Mouse (Mus musculus): Measurements from ENCODE around the gene Sbds.

Sbds gene

DNA sequence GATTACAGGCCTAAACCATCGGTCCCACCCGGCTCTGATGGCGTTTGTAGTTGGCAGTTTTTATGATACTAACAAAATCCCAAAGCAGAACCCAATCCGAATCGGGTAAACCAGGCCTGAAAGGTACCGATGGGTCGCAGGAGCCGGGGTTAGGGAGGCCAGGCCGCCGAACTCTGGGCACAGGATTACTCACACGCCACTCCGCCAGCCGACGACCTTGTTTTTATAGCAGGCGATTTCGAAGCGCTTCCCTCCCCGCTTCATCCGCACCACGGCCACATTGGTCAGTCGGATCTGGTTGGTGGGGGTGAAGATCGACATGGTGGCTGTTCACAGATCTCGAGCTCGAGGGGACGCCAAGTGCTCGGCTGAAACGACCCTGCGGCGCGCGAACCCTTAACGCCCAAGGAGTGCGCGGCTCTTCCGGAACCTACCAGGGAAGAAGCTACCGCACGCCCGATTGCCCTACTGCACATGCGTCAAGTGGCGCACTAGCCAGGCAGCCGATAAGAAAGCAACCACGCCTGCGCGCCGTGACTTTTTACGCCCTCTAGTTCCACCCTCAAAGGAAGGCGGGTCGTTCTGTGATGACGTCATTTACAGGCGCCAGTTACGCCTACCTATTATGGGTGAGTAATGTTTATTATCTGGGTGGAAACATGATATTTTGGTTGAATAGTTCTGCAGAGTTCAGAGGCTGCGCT, at the start of gene Sbds, which contains the start of gene Tyw1:
TSS of gene Sbds (minus strand) at position 514 of the 704 bp plus-strand sequence.
TSS of gene Tyw1 (plus strand) at position 603 of the 704 bp plus-strand sequence.
- in situ Hi-C loops (cut with MboI; ENCODE audit: low pct_unique_long_range_greater_than_20kb in 1 of 2, low sequenced_read_pairs in 2 of 2, unreplicated experiment in 1 of 2), result no loop called here

DNA sequence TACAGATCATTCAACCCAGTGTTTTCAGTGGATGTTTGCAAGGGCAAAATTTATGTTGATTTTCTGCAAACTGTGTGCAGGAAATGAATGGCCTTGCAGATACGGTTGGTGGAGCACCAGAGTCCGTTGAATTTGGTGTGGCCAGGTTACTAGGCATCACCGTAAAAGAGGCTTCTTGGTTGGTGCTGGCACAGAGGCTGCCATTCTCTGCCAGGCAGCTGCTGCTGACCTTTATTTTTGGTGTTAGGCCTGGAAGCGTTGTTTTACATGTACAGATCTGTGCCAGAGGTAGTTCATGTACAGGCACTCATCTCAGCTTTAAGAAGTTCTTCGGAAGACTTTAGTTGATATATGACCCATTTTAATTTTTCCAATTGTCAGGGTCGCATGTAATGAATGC, 48.3 kb upstream of the Sbds start:
- in situ Hi-C loops (cut with MboI; ENCODE audit: low pct_unique_long_range_greater_than_20kb in 1 of 2, low sequenced_read_pairs in 2 of 2, unreplicated experiment in 1 of 2), result no loop called here

DNA sequence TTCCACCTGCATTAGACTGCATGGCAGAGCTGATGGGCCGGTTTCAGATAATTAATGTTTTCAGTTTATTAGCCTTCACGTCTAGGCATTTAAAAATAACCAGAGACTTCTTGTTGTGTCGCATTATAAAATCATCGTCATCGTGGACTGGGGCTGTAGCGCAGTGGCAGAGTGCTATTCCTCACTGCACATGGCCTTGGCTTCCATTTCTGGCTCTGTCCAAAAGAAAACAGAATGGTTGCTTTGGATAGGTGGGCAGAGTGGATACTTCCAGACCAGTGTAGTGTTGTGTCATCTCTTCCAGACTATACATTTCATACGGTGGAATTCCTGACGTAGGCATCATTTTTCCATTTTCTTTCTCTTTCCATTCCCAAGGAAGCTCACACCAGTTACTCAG, 44.2 kb upstream of the Sbds start:
- in situ Hi-C loops (cut with MboI; ENCODE audit: low pct_unique_long_range_greater_than_20kb in 1 of 2, low sequenced_read_pairs in 2 of 2, unreplicated experiment in 1 of 2), result no loop called here

DNA sequence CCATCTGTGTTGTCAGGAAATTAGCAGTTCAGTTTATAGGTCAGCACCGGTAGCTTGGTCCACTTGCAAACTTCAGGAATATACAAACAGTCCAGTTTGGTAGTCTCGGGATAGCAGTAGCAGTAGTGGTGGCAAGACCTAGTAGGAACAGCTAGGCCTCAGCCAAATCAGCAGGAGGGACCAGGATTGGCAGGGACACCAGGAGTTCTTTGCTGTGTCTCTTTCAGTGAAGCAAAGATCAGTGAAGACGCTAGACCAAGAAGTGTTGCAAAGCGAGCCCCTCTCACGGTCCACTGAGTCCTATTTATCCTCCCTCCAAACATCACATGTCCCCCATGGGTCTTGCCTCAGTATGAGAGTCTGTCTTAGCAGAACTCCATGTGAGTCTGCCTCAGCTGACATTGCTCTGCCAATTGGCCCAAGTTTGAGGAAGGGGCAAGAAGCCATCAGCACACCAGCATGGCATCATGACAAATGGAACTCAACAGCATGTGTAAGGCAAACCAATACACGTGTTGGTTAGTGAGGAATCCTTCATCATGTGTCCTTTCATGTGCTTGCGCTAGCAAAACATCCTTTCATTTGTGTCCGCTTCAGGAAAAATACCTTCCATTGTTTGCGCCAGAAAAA, 43.6 kb upstream of the Sbds start:
- in situ Hi-C loops (cut with MboI; ENCODE audit: low pct_unique_long_range_greater_than_20kb in 1 of 2, low sequenced_read_pairs in 2 of 2, unreplicated experiment in 1 of 2), result no loop called here

DNA sequence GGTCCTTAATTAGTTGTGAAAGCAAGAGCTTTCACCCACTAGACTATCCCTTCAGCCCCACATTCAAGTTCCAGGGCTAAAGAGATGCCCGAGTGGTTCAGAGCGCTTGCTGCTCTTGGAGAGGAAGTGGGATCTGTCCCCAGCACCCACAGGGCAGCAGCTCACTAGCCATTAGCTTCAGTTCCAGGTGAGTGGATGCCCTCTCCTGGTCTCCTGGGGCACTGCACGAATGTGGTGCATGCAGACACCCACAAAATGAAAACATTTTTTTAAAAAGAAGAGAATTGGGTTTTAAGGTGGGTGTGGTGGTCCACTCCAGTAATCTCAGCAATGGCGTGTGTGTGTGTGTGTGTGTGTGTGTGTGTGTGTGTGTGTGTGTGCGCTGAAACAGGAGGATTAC, 40.7 kb upstream of the Sbds start:
- in situ Hi-C loops (cut with MboI; ENCODE audit: low pct_unique_long_range_greater_than_20kb in 1 of 2, low sequenced_read_pairs in 2 of 2, unreplicated experiment in 1 of 2), result no loop called here

DNA sequence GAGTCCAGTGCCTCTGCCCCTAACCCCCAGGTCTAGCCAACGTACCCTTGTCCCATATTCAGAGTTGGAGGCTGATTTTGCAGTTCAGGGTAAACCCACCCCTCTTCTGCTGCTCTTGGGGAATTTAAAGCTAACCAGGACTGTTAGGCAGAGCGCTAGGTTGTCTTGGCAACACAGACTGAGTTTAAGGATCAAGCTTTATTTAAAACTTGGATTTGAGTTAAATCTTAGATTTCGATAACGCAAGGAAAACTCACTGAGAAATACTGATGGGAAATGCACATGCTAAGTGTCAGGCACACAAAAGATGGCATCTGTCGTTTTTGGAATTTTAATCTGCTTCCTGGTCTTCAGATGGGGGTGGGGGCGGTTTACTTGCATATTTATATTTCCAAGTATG, 39.3 kb upstream of the Sbds start:
- in situ Hi-C loops (cut with MboI; ENCODE audit: low pct_unique_long_range_greater_than_20kb in 1 of 2, low sequenced_read_pairs in 2 of 2, unreplicated experiment in 1 of 2), result no loop called here

DNA sequence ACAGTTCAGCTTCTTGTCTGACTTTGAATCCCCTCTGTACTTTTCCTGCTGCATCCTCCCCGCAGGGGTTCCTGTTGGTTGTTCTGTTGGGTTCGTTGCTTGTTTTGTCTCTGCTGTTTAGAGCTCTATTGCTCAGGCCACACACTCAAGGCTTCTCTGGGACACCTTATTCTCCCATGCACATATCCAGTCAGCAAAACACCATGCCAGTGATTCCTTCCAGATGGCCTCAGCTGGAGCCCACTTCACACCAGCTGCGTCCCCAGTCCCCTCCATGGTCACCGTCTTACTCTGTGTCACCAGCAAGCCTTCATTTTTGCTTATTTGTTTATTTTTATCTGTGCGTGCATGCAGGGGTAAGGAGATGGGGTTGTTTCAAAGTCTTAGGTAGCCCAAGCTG, 38.6 kb upstream of the Sbds start:
- in situ Hi-C loops (cut with MboI; ENCODE audit: low pct_unique_long_range_greater_than_20kb in 1 of 2, low sequenced_read_pairs in 2 of 2, unreplicated experiment in 1 of 2), result no loop called here

DNA sequence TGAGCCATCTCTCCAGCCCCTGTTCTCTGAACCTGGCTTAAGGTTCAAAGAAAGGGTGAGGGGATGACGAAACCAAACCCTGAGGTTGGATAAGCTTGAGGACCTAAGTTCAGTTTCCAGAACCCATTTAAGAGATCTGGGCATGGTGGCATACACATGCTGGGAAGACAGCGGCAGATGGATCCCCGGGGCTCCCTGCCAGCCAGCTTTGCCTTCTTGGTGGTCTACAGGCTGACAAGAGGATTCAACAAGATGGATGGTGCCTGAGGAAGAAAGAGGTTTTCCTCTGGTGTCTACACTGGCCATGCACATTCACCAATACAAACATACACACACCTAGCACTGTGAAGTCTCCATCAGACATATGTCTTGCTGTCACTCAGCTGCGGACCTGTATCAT, 37.6 kb upstream of the Sbds start:
- in situ Hi-C loops (cut with MboI; ENCODE audit: low pct_unique_long_range_greater_than_20kb in 1 of 2, low sequenced_read_pairs in 2 of 2, unreplicated experiment in 1 of 2), result no loop called here

DNA sequence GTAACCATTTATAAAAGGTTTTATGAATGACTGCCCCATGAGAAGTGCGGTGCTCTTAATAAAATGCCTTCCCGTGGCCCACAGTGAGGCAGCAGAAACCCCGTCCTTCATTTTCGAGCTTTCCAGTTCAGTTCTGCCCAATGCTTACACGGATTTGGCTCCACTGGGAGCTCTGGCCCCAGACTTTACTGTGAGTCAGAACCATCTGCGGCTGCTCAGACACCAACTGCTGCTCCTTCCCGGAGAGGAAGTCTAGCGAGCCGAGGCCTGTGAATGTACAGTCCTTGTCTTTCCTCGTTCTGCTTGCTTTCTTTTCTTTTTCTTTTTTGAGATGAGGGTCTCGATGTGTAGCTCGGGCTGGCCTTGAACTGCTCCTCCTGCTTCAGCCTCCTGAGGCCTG, 35.4 kb upstream of the Sbds start:
- in situ Hi-C loops (cut with MboI; ENCODE audit: low pct_unique_long_range_greater_than_20kb in 1 of 2, low sequenced_read_pairs in 2 of 2, unreplicated experiment in 1 of 2), result no loop called here

DNA sequence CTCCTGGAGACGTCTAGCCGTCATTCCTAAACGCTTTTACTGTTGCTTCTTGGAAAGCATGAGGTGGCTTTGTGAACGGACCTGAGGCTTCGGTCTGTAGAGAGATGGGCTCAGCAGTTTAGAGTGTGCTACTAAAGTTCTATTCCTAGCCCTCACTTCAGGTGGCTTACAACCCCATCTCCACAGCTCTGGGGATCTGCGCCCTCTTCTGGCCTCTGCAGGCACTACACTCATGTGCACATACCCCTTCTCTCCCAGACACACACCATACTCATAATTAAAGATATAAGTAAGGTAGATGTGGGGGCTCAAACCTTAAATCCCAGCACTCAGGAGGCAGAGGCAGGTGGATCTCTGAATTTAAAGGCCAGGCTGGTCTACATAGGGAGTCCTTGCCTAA, 34.9 kb upstream of the Sbds start:
- in situ Hi-C loops (cut with MboI; ENCODE audit: low pct_unique_long_range_greater_than_20kb in 1 of 2, low sequenced_read_pairs in 2 of 2, unreplicated experiment in 1 of 2), result no loop called here

DNA sequence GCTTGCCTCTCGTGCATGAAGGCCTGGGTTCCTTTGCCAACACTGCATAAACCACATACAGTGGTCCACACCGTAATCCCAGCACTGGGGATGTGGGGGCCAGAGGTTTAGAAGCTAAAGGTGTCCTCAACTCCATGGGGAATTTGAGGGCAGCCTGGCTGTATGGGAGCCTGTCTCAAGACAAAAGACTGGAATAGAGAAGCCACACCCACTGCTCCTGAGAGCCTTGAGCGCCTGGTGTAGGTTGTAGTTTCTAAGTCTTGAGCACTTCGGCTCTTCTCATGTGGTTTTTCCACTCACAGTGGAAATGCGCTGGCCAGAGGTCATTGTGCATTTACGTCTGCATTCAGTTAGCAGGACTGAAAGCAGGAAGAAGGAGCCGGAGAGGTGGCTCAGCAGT, 32.8 kb upstream of the Sbds start:
- in situ Hi-C loops (cut with MboI; ENCODE audit: low pct_unique_long_range_greater_than_20kb in 1 of 2, low sequenced_read_pairs in 2 of 2, unreplicated experiment in 1 of 2), result no loop called here

DNA sequence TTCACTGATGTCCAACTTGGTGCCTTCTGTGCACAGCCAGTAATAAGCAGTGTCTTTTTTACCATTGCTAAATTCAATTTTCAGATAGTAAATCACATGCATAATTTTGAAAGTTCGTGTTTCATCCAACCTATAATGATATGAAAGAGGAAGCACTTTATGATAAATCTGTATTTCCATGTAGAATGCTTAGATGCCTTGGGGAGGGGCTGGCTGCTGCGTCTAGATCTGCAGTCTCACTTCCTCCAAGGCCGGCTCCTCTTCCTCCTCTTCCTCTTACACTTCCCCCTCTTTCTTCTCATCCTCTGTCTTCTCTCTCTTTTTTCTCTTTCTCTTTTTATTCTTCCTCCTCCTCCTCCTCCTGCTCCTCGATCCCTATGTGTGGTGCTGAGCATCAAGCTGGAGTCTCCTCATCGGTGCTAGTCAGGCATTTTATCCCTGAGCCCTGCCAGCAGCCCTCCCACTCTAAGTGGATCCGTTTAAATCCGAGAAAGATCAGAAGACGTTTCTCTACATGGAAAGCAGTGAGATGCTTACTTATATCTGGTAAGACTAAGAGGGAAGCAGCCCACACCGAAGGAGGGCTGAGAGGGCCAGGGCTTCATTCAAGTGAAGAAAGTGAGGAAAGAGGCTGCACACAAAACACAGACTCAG, 27.9 kb upstream of the Sbds start:
- in situ Hi-C loops (cut with MboI; ENCODE audit: low pct_unique_long_range_greater_than_20kb in 1 of 2, low sequenced_read_pairs in 2 of 2, unreplicated experiment in 1 of 2), result no loop called here

DNA sequence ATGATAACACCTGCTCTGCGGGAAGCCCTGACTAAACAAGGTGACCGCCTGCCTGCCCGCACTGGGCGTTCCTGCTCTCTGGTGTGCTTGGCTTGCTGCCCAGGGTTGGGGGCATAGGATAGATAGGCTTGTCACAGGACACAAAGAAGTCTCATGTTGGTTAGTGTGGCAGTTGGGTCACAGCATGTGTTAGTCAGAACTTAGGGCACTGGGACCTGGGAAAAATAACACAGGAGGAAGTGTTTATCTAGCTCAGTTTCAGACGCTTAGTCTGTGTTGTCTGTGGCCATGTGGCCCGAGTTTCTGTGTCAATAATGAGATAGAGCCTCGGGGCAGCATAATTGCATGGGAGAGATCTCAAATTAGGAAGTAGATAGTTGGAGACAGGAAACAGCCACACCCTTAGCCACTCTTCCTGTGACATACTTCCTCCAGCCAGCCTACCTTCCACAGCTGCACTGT, 22.7 kb upstream of the Sbds start:
- in situ Hi-C loops (cut with MboI; ENCODE audit: low pct_unique_long_range_greater_than_20kb in 1 of 2, low sequenced_read_pairs in 2 of 2, unreplicated experiment in 1 of 2), result no loop called here

DNA sequence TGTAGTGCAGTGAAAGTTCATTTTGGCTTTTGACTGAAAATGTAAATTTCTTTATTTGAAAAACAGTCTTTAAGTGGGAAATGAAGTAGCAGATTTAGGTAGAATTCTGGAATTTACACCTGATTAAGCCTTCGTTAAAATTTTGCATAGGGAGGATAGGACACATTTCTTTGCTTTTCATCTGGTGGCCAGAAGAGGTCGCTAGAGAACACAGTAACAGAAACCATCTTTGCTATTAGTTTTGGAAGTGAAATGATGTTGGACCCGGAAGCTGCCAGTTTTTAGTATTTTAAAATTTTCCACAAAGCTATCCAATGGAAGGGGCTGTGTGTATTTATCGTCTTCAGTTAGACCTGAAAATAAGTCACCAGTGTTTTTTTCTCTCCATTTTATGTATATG, 20.2 kb upstream of the Sbds start:
- in situ Hi-C loops (cut with MboI; ENCODE audit: low pct_unique_long_range_greater_than_20kb in 1 of 2, low sequenced_read_pairs in 2 of 2, unreplicated experiment in 1 of 2), result no loop called here

DNA sequence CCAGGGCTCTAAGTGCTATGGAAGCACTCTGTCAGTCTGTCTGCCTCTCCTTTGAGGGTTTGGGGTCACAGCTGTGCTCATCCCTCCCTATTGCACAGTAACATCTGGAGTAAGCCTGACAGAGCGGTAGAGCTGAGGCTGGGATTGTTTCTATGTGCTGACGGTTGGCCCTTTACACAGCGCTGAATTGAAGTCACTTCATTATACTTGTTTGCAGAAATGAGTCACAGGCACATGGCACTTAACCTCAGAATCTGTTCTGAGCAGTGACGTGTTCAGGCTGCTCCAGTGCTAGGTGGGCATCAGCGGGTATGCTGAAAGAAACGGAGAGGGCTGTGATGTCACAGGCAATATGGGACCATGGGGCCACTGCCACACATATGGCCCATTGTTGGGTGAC, 17.7 kb upstream of the Sbds start:
- in situ Hi-C loops (cut with MboI; ENCODE audit: low pct_unique_long_range_greater_than_20kb in 1 of 2, low sequenced_read_pairs in 2 of 2, unreplicated experiment in 1 of 2), result no loop called here

DNA sequence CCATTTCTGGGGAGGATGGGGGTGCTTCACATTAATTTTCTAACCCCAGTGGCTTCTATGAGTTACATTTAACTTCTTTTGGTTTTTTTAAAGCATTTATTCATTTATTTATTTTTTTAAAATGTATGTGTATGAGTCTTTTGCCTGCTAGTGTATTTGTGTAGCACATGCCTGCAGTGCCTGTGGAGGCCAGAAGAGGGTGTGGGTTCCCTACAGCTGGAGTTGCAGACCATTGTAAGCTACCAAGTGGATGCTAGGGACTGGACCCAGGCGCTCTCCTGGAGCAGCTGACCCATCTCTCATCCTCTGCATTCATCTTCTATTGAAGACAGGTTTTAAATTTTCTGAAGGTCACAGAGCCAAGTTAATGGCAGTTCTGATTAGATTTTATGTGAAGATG, 17.0 kb upstream of the Sbds start:
- in situ Hi-C loops (cut with MboI; ENCODE audit: low pct_unique_long_range_greater_than_20kb in 1 of 2, low sequenced_read_pairs in 2 of 2, unreplicated experiment in 1 of 2), result no loop called here

DNA sequence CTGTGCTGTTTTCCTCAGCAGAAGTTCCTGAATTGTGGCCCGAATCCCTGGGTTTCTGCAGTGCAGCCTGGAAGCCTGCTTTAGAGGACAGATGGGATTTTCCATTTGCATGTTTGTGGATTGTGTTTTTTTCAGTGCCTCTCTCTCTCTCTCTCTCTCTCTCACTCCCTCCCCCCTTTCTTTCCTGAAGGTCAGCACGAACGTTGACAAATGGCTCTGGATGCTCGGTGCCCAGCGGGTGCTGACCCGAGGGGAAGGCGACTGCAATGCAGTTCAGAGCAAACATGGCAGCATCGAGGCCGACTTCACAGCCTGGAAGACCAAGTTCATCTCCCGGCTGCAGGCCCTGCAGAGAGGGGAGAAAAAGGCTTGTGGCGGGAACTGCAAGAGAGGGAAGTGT, 13.6 kb upstream of the Sbds start:
- in situ Hi-C loops (cut with MboI; ENCODE audit: low pct_unique_long_range_greater_than_20kb in 1 of 2, low sequenced_read_pairs in 2 of 2, unreplicated experiment in 1 of 2), result no loop called here

DNA sequence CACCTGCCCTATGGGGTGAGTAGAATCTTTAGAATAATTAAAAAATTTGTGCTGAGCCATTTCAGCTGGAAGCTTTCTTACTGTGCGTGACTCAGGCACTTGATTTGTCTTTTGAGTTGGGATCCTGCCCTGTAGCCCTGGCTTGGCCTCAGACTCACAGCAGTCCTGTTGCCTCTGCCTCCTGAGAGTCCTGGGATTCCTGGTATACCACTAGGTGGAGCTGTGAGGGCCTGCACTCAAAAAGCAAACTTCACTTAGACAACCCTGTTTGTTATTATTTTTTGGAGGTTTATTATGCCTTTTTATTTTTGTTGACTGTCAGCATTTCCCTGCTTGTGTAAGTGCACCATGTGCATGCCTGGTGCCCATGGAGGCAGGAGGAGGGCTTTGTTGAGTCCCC, 12.0 kb upstream of the Sbds start:
- in situ Hi-C loops (cut with MboI; ENCODE audit: low pct_unique_long_range_greater_than_20kb in 1 of 2, low sequenced_read_pairs in 2 of 2, unreplicated experiment in 1 of 2), result no loop called here

DNA sequence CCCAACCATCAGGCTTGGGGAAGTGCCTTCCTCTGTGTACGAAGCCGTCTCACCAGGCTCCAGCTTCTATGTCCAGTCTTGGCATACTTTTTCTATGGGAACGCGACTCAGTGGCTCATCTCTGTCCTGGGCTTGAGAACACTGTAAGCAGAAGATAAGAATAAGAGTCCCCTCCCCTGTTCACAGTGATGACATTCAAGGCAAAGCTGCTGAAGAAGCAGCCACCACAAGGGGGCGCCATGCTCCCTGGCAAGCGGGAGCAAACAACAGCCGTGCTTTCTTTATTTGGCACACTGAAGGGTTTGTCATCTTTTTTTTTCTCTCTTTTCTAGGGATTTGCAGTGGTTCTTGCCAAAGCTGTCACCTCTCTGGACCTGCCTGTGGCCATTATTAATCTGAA, 11.3 kb upstream of the Sbds start:
- in situ Hi-C loops (cut with MboI; ENCODE audit: low pct_unique_long_range_greater_than_20kb in 1 of 2, low sequenced_read_pairs in 2 of 2, unreplicated experiment in 1 of 2), result no loop called here

DNA sequence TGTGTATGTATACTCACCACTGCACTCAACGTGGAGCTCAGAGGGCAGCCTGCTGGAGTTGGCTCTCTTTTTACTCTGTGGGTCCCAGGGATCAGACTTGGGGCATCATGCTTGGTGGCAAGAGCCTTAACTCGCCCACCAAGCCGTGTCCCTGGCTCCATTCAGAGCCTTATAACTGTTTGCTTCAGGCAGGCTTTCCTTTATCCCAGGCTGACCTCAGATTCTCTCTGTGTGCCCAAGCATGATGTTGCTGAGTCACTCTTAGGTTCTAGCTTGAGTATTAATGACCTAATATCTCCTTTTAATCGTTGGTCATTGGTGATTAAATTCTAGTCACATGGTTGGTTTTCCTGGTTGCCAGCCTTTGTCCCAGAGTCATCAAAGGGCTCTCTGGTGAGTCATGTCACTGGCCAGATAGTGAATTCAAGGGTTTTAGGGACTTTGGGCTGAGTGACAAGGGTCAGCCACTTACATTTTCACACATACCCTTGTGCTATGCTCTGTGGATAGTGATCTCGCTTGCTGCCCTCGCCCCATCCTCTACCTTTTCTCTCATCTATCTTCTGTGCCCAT, 9.2 kb upstream of the Sbds start:
- in situ Hi-C loops (cut with MboI; ENCODE audit: low pct_unique_long_range_greater_than_20kb in 1 of 2, low sequenced_read_pairs in 2 of 2, unreplicated experiment in 1 of 2), result no loop called here
